Mouse (Mus musculus): Measurements from ENCODE around the gene Yipf3. TPM values are rescaled to one million over a fixed set of nuclear protein-coding genes. Genes with fewer than 3 reads are reported as not detected.

Gene Yipf3
- total and polyA plus RNA-seq, 2 experiments from 2014 or later = 16.0 to 68.5 TPM

DNA sequence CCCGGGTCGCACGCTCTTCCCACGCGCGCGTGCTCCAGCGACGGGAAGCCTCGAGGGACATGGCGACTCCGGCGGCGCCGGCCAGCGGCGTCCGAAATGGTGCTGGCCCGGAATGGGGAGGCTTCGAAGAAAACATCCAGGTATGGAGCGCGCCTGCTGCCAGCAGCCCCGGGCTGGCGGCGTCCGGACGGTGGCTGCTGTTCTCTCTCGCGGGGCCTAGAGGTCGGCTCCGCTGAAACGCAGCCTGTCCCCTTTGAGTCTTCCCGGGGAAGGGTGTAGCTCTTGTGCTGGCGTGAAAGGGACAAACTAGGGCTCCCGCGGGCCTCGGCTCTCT lies 276 bp downstream of the Yipf3 start:
- peak overlapping the region; percentile 96 for H3K9ac ChIP-seq (replicated peaks; ENCODE audit: low read depth, low read length)
- H3K36me3 ChIP-seq (replicated peaks; ENCODE audit: control insufficient read depth, insufficient read depth, low read length) = peaks cover 56% of the 10 kb centered on the region
- DNase-seq (ENCODE audit: low spot score) = no peak
- H3K27me3 ChIP-seq (ENCODE audit: control insufficient read depth, insufficient read depth, low read length) = no peaks in the 10 kb centered on the region
- no peaks in the 10 kb centered on the region for H3K9me3 ChIP-seq (replicated peaks; ENCODE audit: control insufficient read depth, low read length)
- peak overlapping the region; percentile 85 for H3K4me3 ChIP-seq (ENCODE audit: low read depth, low read length)
- ATAC-seq (ENCODE audit: insufficient read depth, low read depth) = peak; percentile 40
- WGBS = under 1% methylated on average over 37 of the region's 37 CpGs
- TF ChIP-seq CTCF (IDR thresholded peaks at IDR 0.05; ENCODE audit: low read depth) (no peak), EP300 (IDR thresholded peaks at IDR 0.05; ENCODE audit: low read depth) (no peak)
- H3K27ac ChIP-seq (ENCODE audit: low read depth) = peak overlapping the region; percentile 88
- H3K4me1 ChIP-seq (ENCODE audit: control insufficient read depth, insufficient read depth) = peaks cover 12% of the 10 kb centered on the region; the same call in 1 of the 2 replicates
- peak overlapping the region; percentile 97 for H3K4me2 ChIP-seq (ENCODE audit: low read depth, low read length)

DNA sequence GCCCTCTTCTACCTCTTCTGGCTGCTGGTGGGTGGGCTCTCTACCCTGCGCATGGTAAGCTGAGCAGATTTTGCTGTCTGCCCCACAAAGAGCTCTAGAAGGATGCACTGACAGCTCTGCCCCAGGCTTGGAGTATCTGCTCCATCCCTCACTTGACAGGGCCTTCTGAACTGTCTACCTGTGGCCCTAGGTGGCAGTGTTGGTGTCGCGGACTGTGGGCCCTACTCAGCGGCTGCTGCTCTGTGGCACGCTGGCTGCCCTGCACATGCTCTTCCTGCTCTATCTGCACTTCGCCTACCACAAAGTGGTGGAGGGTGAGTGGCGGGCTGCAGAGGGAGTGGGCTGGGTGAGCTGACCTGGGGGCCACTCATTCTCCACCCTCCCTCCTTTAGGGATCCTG lies 3.3 kb downstream of the Yipf3 start:
- Histone ChIP-seq H3K9ac (replicated peaks; ENCODE audit: low read depth, low read length) (no peak overlapping the region), H3K9me3 (replicated peaks; ENCODE audit: control insufficient read depth, low read length) (no peaks in the 10 kb centered on the region), H3K4me3 (ENCODE audit: low read depth, low read length) (no peak overlapping the region), H3K27ac (ENCODE audit: low read depth) (no peak overlapping the region), H3K27me3 (ENCODE audit: control insufficient read depth, insufficient read depth, low read length) (peaks cover 15% of the 10 kb centered on the region), H3K4me1 (ENCODE audit: control insufficient read depth, insufficient read depth) (peaks cover 22% of the 10 kb centered on the region), H3K36me3 (replicated peaks; ENCODE audit: control insufficient read depth, insufficient read depth, low read length) (peaks cover 31% of the 10 kb centered on the region), H3K4me2 (ENCODE audit: low read depth, low read length) (no peak overlapping the region)
- 71% methylated on average over 7 of the region's 7 CpGs for WGBS
- no peak for TF ChIP-seq EP300 (IDR thresholded peaks at IDR 0.05; ENCODE audit: low read depth)
- TF ChIP-seq CTCF (IDR thresholded peaks at IDR 0.05; ENCODE audit: low read depth) = no peak
- no peak for DNase-seq (ENCODE audit: low spot score)
- ATAC-seq (ENCODE audit: insufficient read depth, low read depth) = no peak

DNA sequence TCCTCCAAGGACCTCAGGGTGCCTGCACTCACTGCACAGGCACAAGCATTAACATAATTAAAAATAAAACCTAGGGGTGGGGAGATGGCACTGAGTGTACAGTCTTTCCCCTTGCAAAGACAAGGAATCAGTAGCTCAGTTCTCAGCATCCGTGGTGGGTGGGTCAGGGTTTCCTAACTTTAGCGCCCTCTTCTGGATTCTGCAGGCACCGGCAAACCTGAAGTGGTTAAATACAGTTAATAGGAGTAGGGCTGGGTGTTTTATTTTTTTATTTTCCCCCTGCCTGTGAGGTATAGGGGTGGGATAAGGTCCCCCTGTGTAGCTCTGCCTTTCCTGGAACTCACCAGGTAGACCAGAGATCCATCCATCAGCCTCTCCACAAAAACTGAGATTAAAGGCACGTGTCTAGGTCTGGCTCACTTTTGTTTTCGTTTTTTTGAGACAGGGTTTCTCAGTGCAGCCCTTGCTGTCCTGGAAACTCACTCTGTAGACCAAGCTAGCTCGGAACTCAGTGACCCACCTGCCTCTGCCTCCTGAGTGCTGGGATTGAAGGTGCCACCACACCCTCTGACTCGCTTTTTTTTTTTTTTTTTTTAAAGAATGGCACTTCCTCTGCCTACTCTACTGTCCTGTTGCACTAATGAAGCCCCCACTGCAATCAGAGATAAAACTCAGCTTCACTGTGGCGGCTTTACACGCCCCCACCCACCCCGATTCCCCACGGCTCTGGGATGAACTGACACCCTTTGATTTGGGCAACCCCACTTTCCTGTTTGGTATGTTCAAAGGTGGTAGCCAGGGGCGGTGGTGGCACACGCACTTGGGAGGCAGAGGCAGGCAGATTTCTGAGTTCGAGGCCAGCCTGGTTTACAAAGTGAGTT lies 4.9 kb downstream of the Yipf3 start:
- no peak for DNase-seq (ENCODE audit: low spot score)

DNA sequence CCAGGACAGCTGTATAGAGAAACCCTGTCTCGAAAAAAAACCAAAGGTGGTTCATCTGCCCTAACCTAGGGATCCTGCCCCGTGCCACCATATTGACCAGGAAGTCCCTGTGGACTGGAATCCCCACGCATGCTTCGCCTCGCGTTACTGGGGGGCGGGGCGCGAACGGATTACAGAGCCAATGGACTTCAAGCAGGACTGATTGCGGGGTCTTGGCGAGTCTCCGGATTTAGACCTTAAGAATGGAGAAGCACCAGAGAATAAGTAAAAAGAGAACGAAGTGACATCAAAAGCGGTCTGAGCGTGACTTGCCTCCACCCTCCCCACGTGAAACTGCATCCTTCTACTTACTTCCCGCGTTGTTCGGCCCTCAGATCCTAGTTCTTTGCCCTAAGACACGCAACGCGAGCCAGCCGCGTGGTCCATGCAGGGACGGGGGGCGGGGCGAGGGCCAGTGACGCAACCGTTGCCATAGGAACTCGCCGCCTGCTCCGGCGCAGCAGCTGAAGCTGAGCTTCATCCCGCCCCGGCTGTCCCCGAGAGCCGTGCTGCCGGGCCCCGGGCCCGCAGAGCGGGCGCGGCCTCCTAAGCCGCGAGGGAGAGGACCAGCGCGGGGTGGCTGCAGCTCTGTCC lies 5.7 kb downstream of the Yipf3 start, which contains the start of gene Lrrc73:
Gene Lrrc73, plus strand, starts transcription at position 80 of the 633 bp plus-strand sequence.
- WGBS = 3% methylated on average over 48 of the region's 48 CpGs
- peak; percentile 79 for ATAC-seq (ENCODE audit: insufficient read depth, low read depth)
- no peak within 1 kb of the TSS for H3K27ac ChIP-seq (ENCODE audit: low read depth)
- peak; percentile 75 for DNase-seq (ENCODE audit: low spot score)
- no peaks in the 10 kb centered on the region for H3K9me3 ChIP-seq (replicated peaks; ENCODE audit: control insufficient read depth, low read length)
- H3K9ac ChIP-seq (replicated peaks; ENCODE audit: low read depth, low read length) = peak within 1 kb of the TSS; percentile 42; the same call in 1 of the 2 replicates
- peak within 1 kb of the TSS; percentile 72 for H3K4me3 ChIP-seq (ENCODE audit: low read depth, low read length)
- peaks cover 44% of the 10 kb centered on the region for H3K36me3 ChIP-seq (replicated peaks; ENCODE audit: control insufficient read depth, insufficient read depth, low read length)
- TF ChIP-seq CTCF (IDR thresholded peaks at IDR 0.05; ENCODE audit: low read depth) (no peak), EP300 (IDR thresholded peaks at IDR 0.05; ENCODE audit: low read depth) (no peak)
- H3K27me3 ChIP-seq (ENCODE audit: control insufficient read depth, insufficient read depth, low read length) = peaks cover 15% of the 10 kb centered on the region
- peaks cover 15% of the 10 kb centered on the region for H3K4me1 ChIP-seq (ENCODE audit: control insufficient read depth, insufficient read depth)
- H3K4me2 ChIP-seq (ENCODE audit: low read depth, low read length) = peak within 1 kb of the TSS; percentile 100

More for the DNA sequence above, 4.9 kb downstream of the Yipf3 start:
- H3K9ac ChIP-seq (replicated peaks; ENCODE audit: low read depth, low read length) = no peak overlapping the region
- H3K4me3 ChIP-seq (ENCODE audit: low read depth, low read length) = peak overlapping the region; percentile 72; the same call in 1 of the 2 replicates
- H3K36me3 ChIP-seq (replicated peaks; ENCODE audit: control insufficient read depth, insufficient read depth, low read length) = peaks cover 37% of the 10 kb centered on the region
- no peak overlapping the region for H3K27ac ChIP-seq (ENCODE audit: low read depth)
- peak overlapping the region; percentile 100 for H3K4me2 ChIP-seq (ENCODE audit: low read depth, low read length)
- TF ChIP-seq EP300 (IDR thresholded peaks at IDR 0.05; ENCODE audit: low read depth) (no peak), CTCF (IDR thresholded peaks at IDR 0.05; ENCODE audit: low read depth) (peak; percentile 38; the same call in 1 of the 2 replicates)
- H3K4me1 ChIP-seq (ENCODE audit: control insufficient read depth, insufficient read depth) = peaks cover 15% of the 10 kb centered on the region
- H3K9me3 ChIP-seq (replicated peaks; ENCODE audit: control insufficient read depth, low read length) = no peaks in the 10 kb centered on the region
- H3K27me3 ChIP-seq (ENCODE audit: control insufficient read depth, insufficient read depth, low read length) = peaks cover 15% of the 10 kb centered on the region
- 52% methylated on average over 14 of the region's 14 CpGs for WGBS
- no peak for ATAC-seq (ENCODE audit: insufficient read depth, low read depth)

DNA sequence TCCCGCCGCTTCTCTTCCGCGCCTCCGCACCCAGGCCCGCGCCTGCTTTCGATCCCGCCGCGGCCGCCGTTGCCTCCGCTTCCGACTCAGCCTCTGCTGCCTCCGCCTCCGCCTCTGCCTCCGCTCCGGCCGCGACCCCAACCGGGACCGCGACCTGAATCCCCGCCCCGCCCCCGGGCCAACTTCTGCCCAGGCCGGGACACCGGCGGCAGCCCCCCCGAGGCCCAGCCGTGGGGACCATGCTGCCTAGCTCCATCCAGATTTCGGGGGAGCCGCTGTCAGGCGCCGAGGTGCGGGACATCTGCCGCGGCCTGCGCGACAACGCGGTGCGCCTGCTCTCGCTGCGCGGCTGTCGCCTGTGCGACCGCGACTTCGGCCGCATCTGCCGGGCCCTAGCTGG lies 6.2 kb downstream of the Yipf3 start:
- DNase-seq (ENCODE audit: low spot score) (no peak), ATAC-seq (ENCODE audit: insufficient read depth, low read depth) (peak; percentile 9; the same call in 1 of the 2 replicates)
- Histone ChIP-seq H3K27me3 (ENCODE audit: control insufficient read depth, insufficient read depth, low read length) (peaks cover 15% of the 10 kb centered on the region), H3K36me3 (replicated peaks; ENCODE audit: control insufficient read depth, insufficient read depth, low read length) (peaks cover 50% of the 10 kb centered on the region), H3K4me1 (ENCODE audit: control insufficient read depth, insufficient read depth) (peaks cover 13% of the 10 kb centered on the region), H3K4me2 (ENCODE audit: low read depth, low read length) (peak overlapping the region; percentile 100), H3K4me3 (ENCODE audit: low read depth, low read length) (peak overlapping the region; percentile 72), H3K9ac (replicated peaks; ENCODE audit: low read depth, low read length) (peak overlapping the region; percentile 42; the same call in 1 of the 2 replicates), H3K27ac (ENCODE audit: low read depth) (no peak overlapping the region), H3K9me3 (replicated peaks; ENCODE audit: control insufficient read depth, low read length) (no peaks in the 10 kb centered on the region)
- 1% methylated on average over 47 of the region's 54 CpGs for WGBS
- TF ChIP-seq CTCF (IDR thresholded peaks at IDR 0.05; ENCODE audit: low read depth) = no peak
- TF ChIP-seq EP300 (IDR thresholded peaks at IDR 0.05; ENCODE audit: low read depth) = no peak
